Mouse (Mus musculus) embryonic fibroblast, embryonic 13.5 days (primary cell): Measurements from ENCODE around the gene Abl1.

Experiments
- CTCF ChIP-seq: IDR thresholded peaks from 2 replicates; pipeline ENCODE4 v1.5.1; 2011; ENCODE audit warnings: mild to moderate bottlenecking, control low read depth, low read length, moderate library complexity, borderline replicate concordance; ENCODE audit not compliant: insufficient read depth
- POLR2A ChIP-seq: IDR thresholded peaks from 2 replicates; pipeline ENCODE4 v1.6.1; 2011; ENCODE audit warnings: low read depth, mild to moderate bottlenecking, control low read depth, low read length, moderate library complexity

DNA sequence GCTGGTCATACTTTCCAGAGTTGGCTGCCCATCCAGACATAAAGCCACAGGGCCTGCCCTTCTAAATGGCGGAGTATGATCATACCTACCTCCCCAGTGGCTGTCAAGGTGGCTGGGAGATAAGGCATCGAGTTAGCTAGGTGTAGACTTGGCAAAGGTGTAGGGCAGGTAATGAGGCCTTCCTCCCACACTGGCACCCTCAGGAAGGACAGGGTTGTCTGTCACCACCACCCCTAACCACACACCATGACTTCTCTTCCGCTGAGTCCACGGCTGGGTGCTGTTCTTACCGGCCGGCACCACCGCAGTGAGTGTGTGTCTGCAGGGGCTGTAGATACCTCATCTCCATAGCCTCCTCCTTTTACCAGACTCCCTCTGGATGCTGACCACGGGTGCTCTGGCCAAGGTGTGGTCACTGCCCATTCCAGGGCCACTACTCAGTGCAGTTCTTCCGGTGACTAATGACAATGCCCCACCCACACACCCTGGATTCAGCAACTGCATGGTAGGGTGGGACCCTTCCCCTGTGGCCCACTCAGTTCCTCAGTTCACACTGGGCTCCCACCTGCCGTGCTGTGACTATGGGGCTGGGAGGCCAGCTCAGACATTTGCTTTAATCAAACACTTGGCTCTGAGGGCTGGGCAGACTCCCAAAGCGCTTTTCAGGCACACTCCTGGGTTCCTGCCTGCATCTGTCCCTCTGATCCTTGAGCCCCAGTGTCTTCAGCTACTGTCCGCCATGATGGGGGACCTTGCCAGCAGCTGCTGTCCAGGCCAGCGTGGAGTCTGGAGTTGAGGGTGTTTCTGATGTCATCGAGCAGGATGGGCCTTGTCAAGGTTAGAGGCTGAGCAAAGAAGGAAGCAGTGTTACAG, 123.1 kb downstream of the Abl1 start:
- no peak for TF ChIP-seq POLR2A
- no peak for TF ChIP-seq CTCF
